Mouse (Mus musculus) retina, adult 2 months (tissue): Measurements from ENCODE around the gene Inpp5f.
A peak's percentile ranks its signal among the peaks of the same experiment; 100 is the strongest.
"Not testable (repeated sequence)": the region's sequence is repeated elsewhere in the genome, so short reads cannot be mapped to it uniquely, and the experiment has no call there.

Source experiments
- DNase-seq: peaks from one replicate; pipeline ENCODE4 v3.0.0-alpha.2; 2012; ENCODE audit warnings: low read depth, low spot score

Inpp5f gene

GRCm38 (mm10) chr7:128610897-128611798 lies at the start of gene Inpp5f:
Inpp5f (plus strand) TSS chr7:128611328.
- DNase-seq, result peak; percentile 98

GRCm38 (mm10) chr7:128563373-128563772 lies 47.8 kb upstream of the Inpp5f start:
- DNase-seq, result no peak

GRCm38 (mm10) chr7:128566311-128566710 lies 44.8 kb upstream of the Inpp5f start:
- no peak for DNase-seq

GRCm38 (mm10) chr7:128567561-128568244 lies 43.4 kb upstream of the Inpp5f start:
- no peak for DNase-seq

GRCm38 (mm10) chr7:128569429-128569828 lies 41.7 kb upstream of the Inpp5f start:
- not testable (repeated sequence) for DNase-seq

- no peak for DNase-seq
Observed at GRCm38 (mm10) chr7:128569987-128570656, 41.0 kb upstream of the Inpp5f start.

GRCm38 (mm10) chr7:128570657-128571056 lies 40.5 kb upstream of the Inpp5f start:
- not testable (repeated sequence) for DNase-seq

GRCm38 (mm10) chr7:128572030-128572429 lies 39.1 kb upstream of the Inpp5f start:
- DNase-seq, result no peak

- DNase-seq, result no peak
Observed at GRCm38 (mm10) chr7:128575211-128575610, 35.9 kb upstream of the Inpp5f start.

GRCm38 (mm10) chr7:128575794-128576193 lies 35.3 kb upstream of the Inpp5f start:
- no peak for DNase-seq

GRCm38 (mm10) chr7:128577607-128578006 lies 33.5 kb upstream of the Inpp5f start:
- no peak for DNase-seq

- DNase-seq, result no peak
Observed at GRCm38 (mm10) chr7:128578199-128578945, 32.8 kb upstream of the Inpp5f start.

- DNase-seq, result no peak
Observed at GRCm38 (mm10) chr7:128579381-128579780, 31.7 kb upstream of the Inpp5f start.

GRCm38 (mm10) chr7:128580318-128580717 lies 30.8 kb upstream of the Inpp5f start:
- DNase-seq, result no peak

GRCm38 (mm10) chr7:128581864-128582484 lies 29.2 kb upstream of the Inpp5f start:
- no peak for DNase-seq

- no peak for DNase-seq
Observed at GRCm38 (mm10) chr7:128583213-128583948, 27.7 kb upstream of the Inpp5f start.

- no peak for DNase-seq
Observed at GRCm38 (mm10) chr7:128587334-128587933, 23.7 kb upstream of the Inpp5f start.

- no peak for DNase-seq
Observed at GRCm38 (mm10) chr7:128591345-128592084, 19.6 kb upstream of the Inpp5f start.
